Mouse (Mus musculus) C2C12 (cell line): ENCODE measurements around the gene Gm7029. TPM values are rescaled to one million over a fixed set of nuclear protein-coding genes. Genes with fewer than 3 reads are reported as not detected.
"Not testable (repeated sequence)": the region's sequence is repeated elsewhere in the genome, so short reads cannot be mapped to it uniquely, and the experiment has no call there.

Source experiments
- H3K27me3 ChIP-seq: one replicate; pipeline ENCODE4 v1.6.1; 2011; ENCODE audit not compliant: control insufficient read depth, insufficient read depth, insufficient read length
- H3K36me3 ChIP-seq: one replicate; pipeline ENCODE4 v1.6.1; 2011; ENCODE audit not compliant: control insufficient read depth, insufficient read depth
- H3K4me3 ChIP-seq: one replicate; pipeline ENCODE4 v1.5.1; 2011; ENCODE audit warnings: mild to moderate bottlenecking, control low read depth; ENCODE audit not compliant: poor library complexity, insufficient read depth, severe bottlenecking
- H3K79me2 ChIP-seq: one replicate; pipeline ENCODE4 v1.6.1; 2011; ENCODE audit not compliant: control insufficient read depth, insufficient read depth
- H3K79me3 ChIP-seq: one replicate; pipeline ENCODE4 v1.6.1; 2011; ENCODE audit warnings: low read depth, control low read depth
- H3ac ChIP-seq: one replicate; pipeline ENCODE3; 2011; ENCODE audit warnings: low read depth; ENCODE audit not compliant: control insufficient read depth, insufficient read length
- CEBPB ChIP-seq: IDR thresholded peaks from one replicate; pipeline ENCODE4 v1.6.1; 2011; ENCODE audit warnings: low read depth, mild to moderate bottlenecking, control low read depth, moderate library complexity
- CTCF ChIP-seq: IDR thresholded peaks from one replicate; pipeline ENCODE4 v1.5.1; 2011; ENCODE audit not compliant: control insufficient read depth, insufficient read depth, insufficient read length
- FOSL1 ChIP-seq: IDR thresholded peaks from one replicate; pipeline ENCODE4 v1.8.0; 2011; ENCODE audit warnings: mild to moderate bottlenecking, low read length; ENCODE audit not compliant: poor library complexity, insufficient read depth, severe bottlenecking
- MAX ChIP-seq: IDR thresholded peaks from one replicate; pipeline ENCODE4 v1.6.1; 2011; ENCODE audit warnings: mild to moderate bottlenecking, control low read depth
- MYOD1 ChIP-seq: IDR thresholded peaks from one replicate; pipeline ENCODE4 v1.6.1; 2011; ENCODE audit warnings: low read depth; ENCODE audit not compliant: control insufficient read depth, insufficient read length
- MYOG ChIP-seq: IDR thresholded peaks from one replicate; pipeline ENCODE4 v1.6.1; 2011; ENCODE audit not compliant: control insufficient read depth, insufficient read length; ENCODE audit errors: extremely low read depth
- USF1 ChIP-seq: IDR thresholded peaks from one replicate; pipeline ENCODE4 v1.6.1; 2011; ENCODE audit warnings: low read depth, mild to moderate bottlenecking, control low read depth, moderate library complexity
- long read RNA-seq, 2 experiments: library from polyadenylated mRNA; unstranded; transcript quantifications; one replicate each; pipeline ENCODE4 v2.0.0; 2019 to 2020
- polyA plus RNA-seq: library from polyadenylated mRNA; unstranded; fragments of >200 nt; fragmentation: generic; extraction: Trizol; gene quantifications from one replicate; pipeline ENCODE4 v1.2.1, GENCODE M21; 2012; ENCODE audit warnings: missing spikeins

Gm7029 gene
- polyA plus RNA-seq: not detected
- long read RNA-seq, experiment 1: 0 reads
- long read RNA-seq, experiment 2: 0 reads

- H3K4me3 ChIP-seq, H3K79me3 ChIP-seq, H3K27me3 ChIP-seq, H3ac ChIP-seq, H3K79me2 ChIP-seq: not testable (repeated sequence)
- H3K36me3 ChIP-seq: peaks cover 22% of the 10 kb centered on the region
These were observed at the start of gene Gm7029 for GRCm38 (mm10) chr17:33873537-33873936. Gene Gm7029, plus strand, starts transcription at chr17:33873837.

GRCm38 (mm10) chr17:33824084-33824996 is 49.3 kb upstream of the Gm7029 start, which contains the start of the genes Rps28 and Ndufa7:
Gene Rps28, minus strand, starts transcription at chr17:33824562.
Gene Ndufa7, plus strand, starts transcription at chr17:33824572.
- TF ChIP-seq MYOG: no peak
- peak; percentile 99 for TF ChIP-seq USF1
- peak; percentile 92 for TF ChIP-seq MAX
- Histone ChIP-seq H3K79me2 (peaks cover 85% of the 10 kb centered on the region), H3ac (peak within 1 kb of the TSS; percentile 86), H3K79me3 (peaks cover 50% of the 10 kb centered on the region), H3K4me3 (peak within 1 kb of the TSS; percentile 89), H3K27me3 (no peaks in the 10 kb centered on the region), H3K36me3 (peaks cover 48% of the 10 kb centered on the region)

- Histone ChIP-seq H3K79me3 (peaks cover 50% of the 10 kb centered on the region), H3ac (peak overlapping the region; percentile 86), H3K4me3 (peak overlapping the region; percentile 89), H3K79me2 (peaks cover 81% of the 10 kb centered on the region), H3K36me3 (peaks cover 48% of the 10 kb centered on the region)
- H3K27me3 ChIP-seq: not testable (repeated sequence)
These were observed 48.7 kb upstream of the Gm7029 start for GRCm38 (mm10) chr17:33824997-33825330.

- peaks cover 50% of the 10 kb centered on the region for H3K79me3 ChIP-seq
- H3K79me2 ChIP-seq: peaks cover 76% of the 10 kb centered on the region
- H3K36me3 ChIP-seq: peaks cover 48% of the 10 kb centered on the region
- peak overlapping the region; percentile 75 for H3ac ChIP-seq
- H3K27me3 ChIP-seq: no peaks in the 10 kb centered on the region
- H3K4me3 ChIP-seq: peak overlapping the region; percentile 89
- no peak for TF ChIP-seq MYOG
- TF ChIP-seq CTCF: no peak
- no peak for TF ChIP-seq FOSL1
- TF ChIP-seq USF1: no peak
- no peak for TF ChIP-seq CEBPB
- no peak for TF ChIP-seq MYOD1
- no peak for TF ChIP-seq MAX
These were observed 48.2 kb upstream of the Gm7029 start for GRCm38 (mm10) chr17:33825462-33825861.

- no peak for TF ChIP-seq USF1
- no peak for TF ChIP-seq MYOD1
- peak; percentile 55 for TF ChIP-seq CTCF
- no peak for TF ChIP-seq MYOG
- Histone ChIP-seq H3K79me2 (peaks cover 69% of the 10 kb centered on the region), H3K27me3 (no peaks in the 10 kb centered on the region), H3K4me3 (no peak overlapping the region), H3K36me3 (peaks cover 45% of the 10 kb centered on the region), H3ac (no peak overlapping the region), H3K79me3 (peaks cover 50% of the 10 kb centered on the region)
These were observed 46.8 kb upstream of the Gm7029 start for GRCm38 (mm10) chr17:33826850-33827249.

GRCm38 (mm10) chr17:33828892-33829291 is 44.7 kb upstream of the Gm7029 start:
- H3K79me2 ChIP-seq: peaks cover 48% of the 10 kb centered on the region
- no peak overlapping the region for H3ac ChIP-seq
- no peak for TF ChIP-seq FOSL1
- TF ChIP-seq CTCF: no peak
- TF ChIP-seq MYOD1: no peak
- TF ChIP-seq CEBPB: no peak
- no peak for TF ChIP-seq USF1
- TF ChIP-seq MAX: no peak
- no peak for TF ChIP-seq MYOG
- H3K79me3 ChIP-seq: peaks cover 31% of the 10 kb centered on the region
- H3K36me3 ChIP-seq: peaks cover 44% of the 10 kb centered on the region
- H3K27me3 ChIP-seq: no peaks in the 10 kb centered on the region
- H3K4me3 ChIP-seq: no peak overlapping the region
